Mouse (Mus musculus) ZHBTc4 (cell line): ENCODE data around the gene Tmprss13.

Source experiments
- DNase-seq: peaks from one replicate; pipeline ENCODE4 v3.0.0-alpha.2; 2011; ENCODE audit warnings: low read depth, low spot score

The Tmprss13 gene

GRCm38 (mm10) chr9:45329577-45329976 lies 10.7 kb downstream of the Tmprss13 start:
- DNase-seq: no peak

DNA sequence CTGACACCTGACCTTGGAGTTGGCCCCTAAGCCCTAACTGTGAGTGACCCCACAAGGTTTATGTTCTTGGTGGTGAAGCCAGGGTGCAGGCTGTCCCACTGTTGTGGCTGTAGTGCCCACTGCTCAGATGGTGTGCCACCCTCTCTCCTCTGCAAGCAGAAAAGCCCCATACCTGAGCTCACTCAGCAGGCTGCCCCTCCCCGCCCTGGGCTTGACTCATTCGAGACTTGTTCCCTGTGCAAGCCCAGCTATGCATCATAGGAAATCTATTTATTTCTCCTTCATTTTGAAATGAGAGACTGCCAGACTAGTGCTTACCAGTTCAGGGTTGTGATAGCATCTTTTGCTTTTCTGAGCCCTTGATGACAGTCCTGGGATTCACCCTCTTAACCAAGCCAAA lies 18.5 kb downstream of the Tmprss13 start:
- DNase-seq: no peak

GRCm38 (mm10) chr9:45343066-45343465 lies 24.2 kb downstream of the Tmprss13 start:
- DNase-seq: no peak

- peak; percentile 70 for DNase-seq
These were observed 26.6 kb downstream of the Tmprss13 start for GRCm38 (mm10) chr9:45345516-45345915.

- DNase-seq: no peak
These were observed 27.4 kb downstream of the Tmprss13 start for GRCm38 (mm10) chr9:45346276-45346675.

- peak; percentile 51 for DNase-seq
These were observed 29.7 kb downstream of the Tmprss13 start for GRCm38 (mm10) chr9:45348560-45348959.

DNA sequence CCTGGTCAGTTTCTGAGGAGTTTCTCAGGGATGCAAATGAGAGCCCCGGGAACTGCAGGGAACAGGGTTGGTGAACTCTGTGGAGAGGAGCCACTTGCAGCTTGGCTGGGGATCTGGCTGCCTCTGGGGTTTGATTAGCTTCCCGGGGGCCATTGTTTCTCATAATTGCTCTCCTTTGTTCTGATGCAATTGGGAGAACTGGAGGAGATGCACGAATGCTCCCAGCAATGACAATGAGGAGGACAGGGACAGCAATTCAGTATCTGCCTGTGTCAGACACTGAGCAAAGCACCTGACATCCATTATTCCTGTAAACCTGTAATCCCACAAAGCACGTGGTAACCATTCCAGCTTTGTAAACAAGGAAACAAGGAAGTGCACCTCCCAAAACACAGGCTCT lies 30.3 kb downstream of the Tmprss13 start:
- DNase-seq: peak; percentile 97

DNA sequence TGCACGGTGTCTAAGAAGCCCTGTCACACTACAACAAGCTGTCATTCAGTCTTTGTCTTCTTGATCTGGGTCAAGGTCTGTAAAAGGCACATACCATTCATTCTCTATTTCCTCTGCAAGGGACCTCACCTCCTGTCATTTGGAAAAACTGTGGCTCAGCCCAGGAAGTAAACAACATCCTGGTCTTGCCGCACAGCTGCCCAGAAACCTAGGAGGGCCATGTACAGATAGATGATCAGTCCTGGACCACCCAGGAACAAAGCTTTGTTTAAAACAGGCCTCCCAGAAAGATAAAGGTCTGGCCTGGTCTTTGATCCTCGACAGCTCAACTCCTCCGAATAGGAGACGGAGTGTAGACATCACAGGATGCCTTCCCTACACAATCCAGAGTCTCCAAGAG lies 31.0 kb downstream of the Tmprss13 start:
- peak; percentile 91 for DNase-seq

DNA sequence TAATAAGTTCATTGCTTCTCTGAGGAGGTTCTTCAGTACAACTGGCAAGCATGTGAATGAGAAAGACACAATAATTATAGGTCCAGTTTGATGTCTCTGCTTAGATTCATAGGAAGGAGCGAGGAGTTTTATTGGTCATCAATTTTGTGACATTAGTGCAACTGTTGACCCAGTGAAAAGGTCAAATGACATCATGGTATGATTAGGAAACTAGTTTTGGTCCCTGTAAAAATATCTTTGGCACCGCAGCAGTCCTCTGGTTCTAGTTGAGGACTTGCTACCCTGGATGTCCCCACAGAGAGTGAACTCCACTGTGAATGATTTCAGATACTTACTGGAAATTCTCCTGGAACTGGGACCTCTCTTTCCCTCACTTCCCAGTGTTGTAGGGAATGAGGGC lies 36.3 kb downstream of the Tmprss13 start:
- DNase-seq: no peak

DNA sequence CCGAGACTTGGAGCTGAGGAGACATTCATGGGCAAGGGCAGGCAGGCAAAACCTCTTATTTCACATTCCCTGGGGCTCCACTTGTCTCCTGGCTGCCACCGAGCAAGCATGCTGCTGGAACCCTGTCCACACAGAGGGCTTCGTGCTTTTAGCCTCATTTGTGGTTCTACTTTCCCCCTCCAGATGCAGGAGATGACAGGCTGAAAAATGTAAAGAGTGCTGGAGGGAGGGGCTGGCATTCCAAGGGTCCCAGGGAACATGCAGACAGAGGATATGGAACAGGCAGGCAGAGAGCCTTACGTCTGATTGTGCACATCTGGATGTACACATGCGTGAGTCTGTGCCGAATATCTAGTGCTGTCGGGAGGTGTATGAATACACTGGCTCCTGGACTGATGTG lies 39.5 kb downstream of the Tmprss13 start:
- DNase-seq: no peak

- DNase-seq: peak; percentile 97
These were observed 43.2 kb downstream of the Tmprss13 start for GRCm38 (mm10) chr9:45362051-45362461.

GRCm38 (mm10) chr9:45363639-45364214 lies 44.8 kb downstream of the Tmprss13 start:
- DNase-seq: peak; percentile 65

GRCm38 (mm10) chr9:45367716-45368115 lies 48.8 kb downstream of the Tmprss13 start:
- DNase-seq: no peak

DNA sequence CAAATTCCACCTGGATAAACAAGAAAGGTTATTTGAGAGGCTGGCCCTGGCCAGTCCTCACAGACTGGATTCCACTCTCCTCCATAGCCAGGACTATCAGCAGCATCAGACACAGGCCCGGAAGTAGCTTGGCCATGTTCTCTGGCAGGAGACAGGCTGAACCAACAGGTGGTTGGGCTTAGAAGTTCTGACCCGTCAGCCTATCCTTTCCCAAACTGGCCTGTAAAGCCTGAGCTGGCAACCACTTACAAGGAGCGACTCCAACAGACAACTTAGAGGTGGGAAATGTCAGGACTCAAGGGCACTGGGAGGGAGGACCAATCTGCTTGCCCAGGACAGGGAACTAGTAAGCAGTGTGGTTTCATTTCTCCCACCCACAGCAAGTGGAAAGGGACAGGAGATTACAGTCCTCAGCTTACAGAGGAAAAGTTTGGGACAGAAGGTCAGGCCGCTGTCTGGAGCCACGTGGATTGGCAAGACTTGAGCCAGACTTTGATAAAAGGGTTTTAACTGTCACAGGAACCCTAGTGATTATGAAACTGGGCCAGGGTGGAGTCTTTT lies 49.5 kb downstream of the Tmprss13 start:
- DNase-seq: no peak

- DNase-seq: peak; percentile 82
These were observed 51.2 kb downstream of the Tmprss13 start, which contains the start of gene Fxyd6 for GRCm38 (mm10) chr9:45370117-45370561. Gene Fxyd6 (plus strand): TSS chr9:45370185.

DNA sequence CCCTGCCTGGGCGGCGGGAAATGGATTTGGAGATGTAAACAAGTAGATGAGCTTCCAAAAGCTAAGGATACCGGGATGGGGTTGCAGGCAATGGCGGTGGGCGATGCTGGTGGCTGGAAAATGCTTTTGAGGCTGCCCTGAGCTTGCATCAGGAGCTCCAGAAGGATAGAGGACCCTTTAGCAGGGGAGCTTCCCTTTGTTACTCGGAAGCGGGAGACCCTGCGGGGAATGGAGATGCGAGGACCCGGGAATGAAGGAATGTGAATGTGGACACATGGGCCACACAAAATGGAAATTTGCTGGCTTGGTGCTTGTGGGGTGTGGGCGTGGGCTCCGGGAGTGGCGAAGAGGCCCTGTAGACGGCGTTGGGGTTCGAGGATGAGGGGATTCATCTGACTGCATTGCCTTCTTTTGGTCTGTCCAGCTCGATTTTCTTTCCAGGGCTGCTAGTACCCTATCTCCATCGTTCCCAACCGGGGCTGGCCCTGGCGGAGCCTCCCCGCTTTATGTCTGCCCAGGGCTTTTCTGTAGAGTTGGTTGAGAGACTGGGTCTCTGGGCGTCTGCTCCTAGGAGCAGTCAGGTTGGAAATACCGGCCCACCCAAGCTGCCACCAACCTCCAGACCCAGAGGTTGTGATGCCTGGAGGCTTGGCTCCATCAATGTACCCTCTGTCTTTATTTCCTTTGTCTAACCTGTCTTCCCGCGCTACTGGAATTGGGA lies 51.9 kb downstream of the Tmprss13 start:
- DNase-seq: no peak

DNA sequence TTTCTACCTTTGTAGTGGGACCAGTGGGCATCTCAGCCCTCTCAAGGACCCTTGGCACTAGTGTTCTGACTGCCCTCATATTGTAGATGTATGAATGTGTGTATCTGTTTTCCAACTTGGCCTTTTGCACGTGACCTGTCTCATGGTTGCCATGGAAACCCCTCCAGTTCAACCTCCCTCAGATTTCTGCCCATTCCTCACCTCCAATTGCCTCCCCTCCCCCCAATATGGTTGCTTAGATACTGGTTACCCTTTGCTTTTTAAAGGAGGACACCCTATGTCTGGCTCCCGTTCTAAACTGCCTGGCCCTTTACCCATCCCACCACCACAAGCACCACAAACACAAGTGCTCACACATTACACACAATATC lies 52.4 kb downstream of the Tmprss13 start:
- no peak for DNase-seq

- DNase-seq: peak; percentile 58
These were observed 55.0 kb downstream of the Tmprss13 start for GRCm38 (mm10) chr9:45373896-45374295.

DNA sequence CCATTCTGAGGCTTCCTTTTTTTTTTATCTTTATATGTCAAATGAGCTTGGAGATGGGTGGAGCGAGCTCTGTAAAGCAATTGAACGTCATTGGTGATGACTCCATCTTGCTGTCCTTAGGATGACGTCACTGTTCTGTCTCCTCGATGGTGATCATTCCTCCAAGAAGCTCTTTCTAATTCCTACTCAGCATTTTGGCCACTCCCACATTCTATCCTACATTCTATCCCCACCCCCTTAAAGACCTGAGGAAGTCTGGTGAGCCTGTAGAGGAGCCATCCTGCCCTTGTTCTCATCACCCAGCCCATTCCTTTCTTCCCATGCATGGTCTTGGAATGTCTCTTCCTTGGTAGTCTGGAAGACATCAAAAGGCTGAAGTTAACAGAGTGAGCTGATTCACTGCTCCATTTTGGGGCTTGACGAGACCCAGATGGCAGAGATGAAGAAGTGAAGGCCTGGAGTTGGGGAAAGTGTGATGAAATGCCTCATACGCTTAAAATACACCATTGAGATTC lies 56.1 kb downstream of the Tmprss13 start:
- DNase-seq: peak; percentile 90

- DNase-seq: no peak
These were observed 57.5 kb downstream of the Tmprss13 start for GRCm38 (mm10) chr9:45376427-45376826.

GRCm38 (mm10) chr9:45376883-45377282 lies 58.0 kb downstream of the Tmprss13 start:
- DNase-seq: no peak

GRCm38 (mm10) chr9:45380411-45381251 lies 61.7 kb downstream of the Tmprss13 start:
- DNase-seq: no peak
